9 mouse cellular contexts compared by ENCODE assay signal in genomic region chr9:106156921-106157622, GRCm38 (mm10). TPM values are rescaled to one million over a fixed set of nuclear protein-coding genes. Genes with fewer than 3 reads are reported as not detected.
DNase-seq lines count a peak whose midpoint lies in the region; ATAC-seq and TF ChIP-seq lines count a peak whose summit lies in the region.
"Had no signal": no experiment of that assay in that cellular context is flagged by ENCODE, and none has a peak within 500 bp of the region (broad histone marks: within the 10 kb centered on the region; RNA-seq: fewer than 3 reads in every experiment).

No protein-coding gene starts in this region.

- peaks cover 30% of the 10 kb centered on the region for H3K27me3 ChIP-seq in heart, embryonic 12.5 days (replicated peaks)
- no peaks in the 10 kb centered on the region for H3K27me3 ChIP-seq in ES-Bruce4 (ENCODE audit: control insufficient read depth, insufficient read depth, low read length, poor library complexity, severe bottlenecking)
- no peaks in the 10 kb centered on the region for H3K27me3 ChIP-seq in hindbrain, embryonic 15.5 days
- peaks cover 5% of the 10 kb centered on the region; the same call in 1 of the 2 replicates for H3K27me3 ChIP-seq in liver, embryonic 15.5 days

- TF ChIP-seq EP300 in ES-Bruce4 (IDR thresholded peaks at IDR 0.05; ENCODE audit: insufficient read depth, low read depth, low read length): no peak

- no peak for ATAC-seq in heart, embryonic 12.5 days (ENCODE audit: insufficient number of reproducible peaks, low FRiP score)
- ATAC-seq in hindbrain, embryonic 15.5 days (ENCODE audit: low FRiP score, low read depth): no peak
- no peak for ATAC-seq in liver, embryonic 15.5 days (ENCODE audit: insufficient read depth)

- no peak overlapping the region for H3K27ac ChIP-seq in heart, embryonic 12.5 days (ENCODE audit: poor library complexity, severe bottlenecking)
- H3K27ac ChIP-seq in ES-Bruce4 (ENCODE audit: insufficient read depth, low read length): no peak overlapping the region
- peak overlapping the region; percentile 9; the same call in 1 of the 2 replicates for H3K27ac ChIP-seq in hindbrain, embryonic 15.5 days (replicated peaks)
- peak overlapping the region; percentile 75 for H3K27ac ChIP-seq in liver, embryonic 15.5 days (replicated peaks)

- no peak overlapping the region for H3K4me2 ChIP-seq in heart, embryonic 12.5 days
- H3K4me2 ChIP-seq in hindbrain, embryonic 15.5 days: no peak overlapping the region
- H3K4me2 ChIP-seq in liver, embryonic 15.5 days: peak overlapping the region; percentile 36

- WGBS in heart, embryonic 12.5 days: 77% methylated on average over 21 of the region's 21 CpGs
- 82% methylated on average over 21 of the region's 21 CpGs for WGBS in hindbrain, embryonic 15.5 days
- 74% methylated on average over 21 of the region's 21 CpGs for WGBS in liver, embryonic 15.5 days (ENCODE audit: insufficient replicate concordance)

- H3K4me1 ChIP-seq in heart, embryonic 12.5 days (replicated peaks): peaks cover 5% of the 10 kb centered on the region; the same call in 1 of the 2 replicates
- no peaks in the 10 kb centered on the region for H3K4me1 ChIP-seq in ES-Bruce4 (ENCODE audit: control insufficient read depth, insufficient read depth, low read length)
- peaks cover 26% of the 10 kb centered on the region for H3K4me1 ChIP-seq in hindbrain, embryonic 15.5 days (replicated peaks)
- H3K4me1 ChIP-seq in liver, embryonic 15.5 days (replicated peaks): peaks cover 27% of the 10 kb centered on the region

- TF ChIP-seq CTCF in ES-Bruce4 (IDR thresholded peaks at IDR 0.05; ENCODE audit: low read depth, low read length): peak; percentile 54

- no peak for TF ChIP-seq POLR2A in ES-Bruce4 (IDR thresholded peaks at IDR 0.05; ENCODE audit: insufficient read depth, low read length)

- H3K36me3 ChIP-seq in heart, embryonic 12.5 days: no peaks in the 10 kb centered on the region
- H3K36me3 ChIP-seq in ES-Bruce4 (ENCODE audit: control insufficient read depth, insufficient read depth, low read length, poor library complexity, severe bottlenecking): no peaks in the 10 kb centered on the region
- peaks cover 6% of the 10 kb centered on the region for H3K36me3 ChIP-seq in hindbrain, embryonic 15.5 days
- no peaks in the 10 kb centered on the region for H3K36me3 ChIP-seq in liver, embryonic 15.5 days (replicated peaks)

- H3K9ac ChIP-seq in heart, embryonic 12.5 days: no peak overlapping the region
- no peak overlapping the region for H3K9ac ChIP-seq in ES-Bruce4 (ENCODE audit: low read depth, poor library complexity, severe bottlenecking)
- H3K9ac ChIP-seq in hindbrain, embryonic 15.5 days: no peak overlapping the region
- H3K9ac ChIP-seq in liver, embryonic 15.5 days: peak overlapping the region; percentile 31; the same call in 1 of the 2 replicates

- peak; percentile 91 for DNase-seq in heart, adult 11 months
- no peak for DNase-seq in embryo, embryonic 10 days (ENCODE audit: low spot score)
- no peak for DNase-seq in right cerebral cortex, postnatal 10 days (ENCODE audit: low spot score in 2 of 2)
- no peak for DNase-seq in right cerebral cortex, adult 18-20 months

- no peaks in the 10 kb centered on the region for H3K9me3 ChIP-seq in heart, embryonic 12.5 days (replicated peaks)
- no peaks in the 10 kb centered on the region for H3K9me3 ChIP-seq in ES-Bruce4 (replicated peaks; ENCODE audit: control insufficient read depth, insufficient read depth, low read length, poor library complexity, severe bottlenecking)
- no peaks in the 10 kb centered on the region for H3K9me3 ChIP-seq in hindbrain, embryonic 15.5 days
- no peaks in the 10 kb centered on the region for H3K9me3 ChIP-seq in liver, embryonic 15.5 days (replicated peaks)
- H3K9me3 ChIP-seq: megakaryocyte, embryonic 14.5 days had no signal

- no peak overlapping the region for H3K4me3 ChIP-seq in heart, embryonic 12.5 days
- H3K4me3 ChIP-seq in ES-Bruce4 (ENCODE audit: low read depth, low read length): no peak overlapping the region
- no peak overlapping the region for H3K4me3 ChIP-seq in hindbrain, embryonic 15.5 days
- peak overlapping the region; percentile 45 for H3K4me3 ChIP-seq in liver, embryonic 15.5 days (replicated peaks)
- H3K4me3 ChIP-seq: megakaryocyte, embryonic 14.5 days had no signal

RNA-seq across cellular contexts. Expression of gene Glyctk, which starts 0.9 kb away (rescaled TPM):
- polyA plus RNA-seq in heart, embryonic 12.5 days (2016; fragmentation: Nextera tagmentation; extraction: Ambion mirVana): 1.1 TPM in 2 replicates
- polyA plus RNA-seq in ES-Bruce4 (2011; ENCODE audit: insufficient read depth, insufficient read length, low read depth, missing spikeins): 0.97 and 1.1 TPM in 2 replicates
- polyA plus RNA-seq in hindbrain, embryonic 15.5 days (2015; fragmentation: Nextera tagmentation; extraction: Ambion mirVana): 2.8 TPM in 2 replicates
- polyA plus RNA-seq in liver, embryonic 15.5 days (2015; fragmentation: Nextera tagmentation; extraction: Ambion mirVana): 22.2 and 27.6 TPM in 2 replicates

RNA-seq across cellular contexts. Expression of gene Wdr82, which starts 13.7 kb away (rescaled TPM):
- 23.6 and 23.7 TPM in 2 replicates for polyA plus RNA-seq in heart, embryonic 12.5 days (2016; fragmentation: Nextera tagmentation; extraction: Ambion mirVana)
- polyA plus RNA-seq in ES-Bruce4 (2011; ENCODE audit: insufficient read depth, insufficient read length, low read depth, missing spikeins): 118 and 122 TPM in 2 replicates
- polyA plus RNA-seq in hindbrain, embryonic 15.5 days (2015; fragmentation: Nextera tagmentation; extraction: Ambion mirVana): 35.9 and 36.6 TPM in 2 replicates
- 6.8 and 7.3 TPM in 2 replicates for polyA plus RNA-seq in liver, embryonic 15.5 days (2015; fragmentation: Nextera tagmentation; extraction: Ambion mirVana)

RNA-seq across cellular contexts. Expression of gene Ppm1m, which starts 42.5 kb away (rescaled TPM):
- 30.7 and 34.1 TPM in 2 replicates for polyA plus RNA-seq in heart, embryonic 12.5 days (2016; fragmentation: Nextera tagmentation; extraction: Ambion mirVana)
- 23.2 and 23.4 TPM in 2 replicates for polyA plus RNA-seq in ES-Bruce4 (2011; ENCODE audit: insufficient read depth, insufficient read length, low read depth, missing spikeins)
- polyA plus RNA-seq in hindbrain, embryonic 15.5 days (2015; fragmentation: Nextera tagmentation; extraction: Ambion mirVana): 17.6 and 21.2 TPM in 2 replicates
- 11.7 and 13.6 TPM in 2 replicates for polyA plus RNA-seq in liver, embryonic 15.5 days (2015; fragmentation: Nextera tagmentation; extraction: Ambion mirVana)

RNA-seq across cellular contexts. Expression of gene Twf2, which starts 45.8 kb away (rescaled TPM):
- polyA plus RNA-seq in heart, embryonic 12.5 days (2016; fragmentation: Nextera tagmentation; extraction: Ambion mirVana): 52.9 and 53.9 TPM in 2 replicates
- 27.3 and 36.7 TPM in 2 replicates for polyA plus RNA-seq in ES-Bruce4 (2011; ENCODE audit: insufficient read depth, insufficient read length, low read depth, missing spikeins)
- polyA plus RNA-seq in hindbrain, embryonic 15.5 days (2015; fragmentation: Nextera tagmentation; extraction: Ambion mirVana): 50.5 and 52.0 TPM in 2 replicates
- polyA plus RNA-seq in liver, embryonic 15.5 days (2015; fragmentation: Nextera tagmentation; extraction: Ambion mirVana): 23.5 and 23.8 TPM in 2 replicates

Comparison
In these comparisons a context has a peak if more than half of its experiments do, and no peak if none do; other contexts are left out.
1. H3K27ac ChIP-seq: peak in hindbrain, embryonic 15.5 days (single experiment) and liver, embryonic 15.5 days (single experiment); none in heart, embryonic 12.5 days (single experiment) and ES-Bruce4 (single experiment).